Comparison of ENCODE assay signal across 8 mouse cellular contexts in the genomic region with DNA sequence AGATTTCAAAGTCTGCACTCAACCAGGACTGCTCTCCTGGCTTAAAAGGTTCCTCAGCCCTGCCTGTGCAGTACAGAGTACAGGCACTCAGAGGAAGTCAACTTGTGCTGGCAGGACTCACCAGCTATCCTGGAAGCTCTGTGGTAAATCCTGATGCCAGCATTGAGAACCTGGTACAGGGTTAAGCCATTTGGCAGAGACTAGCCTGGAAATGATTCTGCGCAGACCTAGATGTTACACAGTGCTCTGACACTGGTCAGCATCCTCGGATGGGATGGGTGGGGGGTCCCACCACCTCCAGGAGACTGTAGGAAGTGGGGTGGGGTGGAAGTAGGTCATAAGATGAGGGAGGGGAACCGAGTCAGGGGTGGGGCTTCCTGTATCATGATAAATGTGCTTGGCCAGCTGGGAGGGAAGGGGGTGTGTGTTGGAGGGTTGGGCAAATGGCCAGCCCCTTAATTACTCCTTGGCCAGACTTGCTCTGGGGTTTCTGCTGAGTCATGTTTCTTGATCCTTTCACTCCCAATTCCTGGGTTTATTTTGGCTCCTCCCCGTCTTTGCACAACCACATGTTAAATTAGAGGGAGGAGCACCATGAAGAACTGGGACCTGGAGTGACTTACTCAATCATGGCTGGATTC. TPM values are rescaled to one million over a fixed set of nuclear protein-coding genes. Genes with fewer than 3 reads are reported as not detected.
DNase-seq lines count a peak whose midpoint lies in the region; ATAC-seq and TF ChIP-seq lines count a peak whose summit lies in the region.

No protein-coding gene starts in this region.

- ATAC-seq in lung, postnatal 0 days = peak; percentile 24

- peaks cover 9% of the 10 kb centered on the region; the same call in 1 of the 2 replicates for H3K36me3 ChIP-seq in ES-E14 (ENCODE audit: control insufficient read depth, insufficient read depth, low read length, poor library complexity, severe bottlenecking)
- peaks cover 22% of the 10 kb centered on the region for H3K36me3 ChIP-seq in lung, postnatal 0 days (ENCODE audit: insufficient read depth, low read length)

- in situ Hi-C loops in ES-E14 (cut with MboI; ENCODE audit: low sequenced_read_pairs in 2 of 2, unreplicated experiment in 2 of 2) = no loop called here

- peaks cover 3 to 9% of the 10 kb centered on the region in 2 experiments; a peak in 3 of 4 replicates for H3K4me1 ChIP-seq in ES-E14 (ENCODE audit: control insufficient read depth in 2 of 2, insufficient read depth in 2 of 2, low read length in 2 of 2, poor library complexity in 1 of 2)
- H3K4me1 ChIP-seq in lung, postnatal 0 days (ENCODE audit: insufficient read depth, low read depth, low read length) = peaks cover 18% of the 10 kb centered on the region; the same call in 1 of the 2 replicates

- no peak overlapping the region for H3K4me2 ChIP-seq in lung, postnatal 0 days (replicated peaks; ENCODE audit: low read depth, low read length)

- no peak overlapping the region for H3K27ac ChIP-seq in ES-E14 (ENCODE audit: insufficient read depth, low read depth, low read length, poor library complexity, severe bottlenecking)
- peak overlapping the region; percentile 65; the same call in 1 of the 2 replicates for H3K27ac ChIP-seq in lung, postnatal 0 days (ENCODE audit: low read length)

- peak; percentile 56 for TF ChIP-seq EP300 in lung, postnatal 0 days (IDR thresholded peaks at IDR 0.05)

- WGBS in lung, postnatal 0 days = 37% methylated on average over 4 of the region's 4 CpGs

- H3K4me3 ChIP-seq in ES-E14 (ENCODE audit: insufficient read depth in 1 of 2, low read depth in 1 of 2, low read length in 2 of 2, poor library complexity in 1 of 2, severe bottlenecking in 1 of 2) = no peak overlapping the region
- H3K4me3 ChIP-seq in lung, postnatal 0 days (ENCODE audit: low read depth, low read length) = no peak overlapping the region

- H3K9ac ChIP-seq in ES-E14 (ENCODE audit: insufficient read depth, low read depth, low read length, poor library complexity, severe bottlenecking) = no peak overlapping the region
- no peak overlapping the region for H3K9ac ChIP-seq in lung, postnatal 0 days (replicated peaks; ENCODE audit: low read depth)

- DNase-seq in 416B (ENCODE audit: low read depth) (peak; percentile 89), ES-E14 (ENCODE audit: low read depth, low spot score) (peak; percentile 38)
- DNase-seq in gastrocnemius, adult 8-10 months (ENCODE audit: low spot score in 2 of 2) = peak; percentile 33 to 35
- peak; percentile 79 for DNase-seq in kidney, adult 9 months
- DNase-seq in lung, postnatal 0 days (ENCODE audit: low spot score) = peak; percentile 94
- DNase-seq in right cerebral cortex, postnatal 25 days = no peak
- no peak for DNase-seq in frontal cortex, postnatal 14 days (ENCODE audit: low spot score in 2 of 2)
- DNase-seq in layer of hippocampus, postnatal 10 days (ENCODE audit: low spot score in 2 of 2) = no peak

- TF ChIP-seq CTCF in lung, postnatal 0 days (IDR thresholded peaks at IDR 0.05) = no peak

- H3K9me3 ChIP-seq in ES-E14 (ENCODE audit: control insufficient read depth, insufficient read depth, low read depth, low read length) = no peaks in the 10 kb centered on the region
- H3K9me3 ChIP-seq in lung, postnatal 0 days (ENCODE audit: low read length) = no peaks in the 10 kb centered on the region

- no peaks in the 10 kb centered on the region for H3K27me3 ChIP-seq in lung, postnatal 0 days (replicated peaks; ENCODE audit: insufficient read depth, low read length)

TF ChIP-seq in ES-E14, 5 proteins besides CTCF, POLR2A, EP300 and RAD21:
- TF ChIP-seq MAFK (IDR thresholded peaks at IDR 0.05; ENCODE audit: insufficient read depth, low read depth, low read length) (peak; percentile 96), HCFC1 (IDR thresholded peaks at IDR 0.05; ENCODE audit: borderline replicate concordance, insufficient read depth, low read length) (no peak), ZNF384 (IDR thresholded peaks at IDR 0.05; ENCODE audit: low read depth, low read length) (no peak), ZC3H11A (IDR thresholded peaks at IDR 0.05; ENCODE audit: borderline replicate concordance, low read depth, low read length) (no peak)

RNA-seq across cellular contexts. Expression of gene Mocs1, which starts 4.0 kb away (rescaled TPM):
- total RNA-seq in ES-E14 (2012; rRNA removed) = 6.4 and 6.9 TPM in 2 replicates
- 10 to 100 TPM; 17.6 to 26.4 (median 19.8) TPM for total RNA-seq in gastrocnemius, adult 8-10 months (2022)
- polyA plus RNA-seq in lung, postnatal 0 days (2015; fragmentation: Nextera tagmentation; extraction: Ambion mirVana) = 5.4 and 7.2 TPM in 2 replicates
- total RNA-seq in layer of hippocampus, postnatal 10 days (2021) = 10 to 100 TPM; 12.7 to 13.4 TPM

Comparison
In these comparisons a context has a peak if more than half of its experiments do, and no peak if none do; other contexts are left out.
1. DNase-seq: peak in 416B (single experiment), ES-E14 (single experiment), gastrocnemius, adult 8-10 months (2 of 2), kidney, adult 9 months (single experiment) and lung, postnatal 0 days (single experiment); none in right cerebral cortex, postnatal 25 days (single experiment), frontal cortex, postnatal 14 days (0 of 2) and layer of hippocampus, postnatal 10 days (0 of 2).